Mouse (Mus musculus) forebrain, embryonic 15.5 days (tissue): Measurements from ENCODE around the gene Znrd1. TPM values are rescaled to one million over a fixed set of nuclear protein-coding genes. Genes with fewer than 3 reads are reported as not detected.
"Not testable (repeated sequence)": the region's sequence is repeated elsewhere in the genome, so short reads cannot be mapped to it uniquely, and the experiment has no call there.

Experiments used
- ATAC-seq: fragments of 200-750 bp; cut with Nextera tagmentation; replicated peaks from 2 replicates; pipeline ENCODE4 v1.8.0; 2017; ENCODE audit warnings: mild to moderate bottlenecking, moderate TSS enrichment, moderate library complexity
- H3K27ac ChIP-seq: fragments of 300-500 bp; sonication (generic); replicated peaks from 2 replicates; pipeline ENCODE4 v1.5.1; 2015; ENCODE audit warnings: mild to moderate bottlenecking, inconsistent platforms
- H3K27me3 ChIP-seq: fragments of 300-500 bp; sonication (generic); 2 replicates; pipeline ENCODE4 v1.6.1; 2015; ENCODE audit warnings: inconsistent platforms
- H3K36me3 ChIP-seq: fragments of 300-500 bp; sonication (generic); 2 replicates; pipeline ENCODE4 v1.6.1; 2015; ENCODE audit warnings: mild to moderate bottlenecking, inconsistent platforms
- H3K4me1 ChIP-seq: fragments of 300-500 bp; sonication (generic); 2 replicates; pipeline ENCODE4 v1.6.1; 2015; ENCODE audit warnings: inconsistent platforms
- H3K4me2 ChIP-seq: fragments of 300-500 bp; sonication (generic); replicated peaks from 2 replicates; pipeline ENCODE4 v1.6.1; 2015; ENCODE audit warnings: mild to moderate bottlenecking, inconsistent platforms
- H3K4me3 ChIP-seq: fragments of 300-500 bp; sonication (generic); 2 replicates; pipeline ENCODE4 v1.5.1; 2015; ENCODE audit warnings: mild to moderate bottlenecking, inconsistent platforms
- H3K9ac ChIP-seq: fragments of 300-500 bp; sonication (generic); replicated peaks from 2 replicates; pipeline ENCODE4 v1.6.1; 2015; ENCODE audit warnings: mild to moderate bottlenecking, inconsistent platforms
- H3K9me3 ChIP-seq: fragments of 300-500 bp; sonication (generic); 2 replicates; pipeline ENCODE4 v1.6.1; 2016; ENCODE audit warnings: inconsistent platforms
- WGBS: fragments of 180-500 bp; shearing (Covaris S2); methylation state at CpG from one replicate; pipeline ENCODE4 v1.1.7; 2015; ENCODE audit warnings: mixed read lengths; 5-methylcytosine and 5-hydroxymethylcytosine counted together
- polyA plus RNA-seq: library from polyadenylated mRNA; unstranded; fragments of >200 nt; fragmentation: Nextera tagmentation; extraction: Ambion mirVana; gene quantifications from 2 replicates; pipeline ENCODE4 v1.2.1, GENCODE M21; 2015

Znrd1 gene
- 71.2 and 74.1 TPM in 2 replicates for polyA plus RNA-seq

- under 1% methylated on average over 46 of the region's 46 CpGs for WGBS
- no peaks in the 10 kb centered on the region for H3K9me3 ChIP-seq
- no peaks in the 10 kb centered on the region for H3K27me3 ChIP-seq
- H3K4me3 ChIP-seq, result peak within 1 kb of the TSS; percentile 53
- peak within 1 kb of the TSS; percentile 70 for H3K9ac ChIP-seq
- peaks cover 20% of the 10 kb centered on the region for H3K4me1 ChIP-seq
- ATAC-seq, result peak; percentile 98
- peak within 1 kb of the TSS; percentile 72 for H3K4me2 ChIP-seq
- H3K36me3 ChIP-seq, result peaks cover 12% of the 10 kb centered on the region; the same call in 1 of the 2 replicates
- peak within 1 kb of the TSS; percentile 73 for H3K27ac ChIP-seq
Measured at GRCm38 (mm10) chr17:36957999-36958743, at the start of gene Znrd1, which contains the start of gene Znrd1as. Znrd1 (minus strand) TSS chr17:36958559. Znrd1as (plus strand) TSS chr17:36958592.

GRCm38 (mm10) chr17:37003366-37003765 is 45.0 kb upstream of the Znrd1 start:
- peak overlapping the region; percentile 100 for H3K9ac ChIP-seq
- H3K27ac ChIP-seq, result peak overlapping the region; percentile 98
- H3K9me3 ChIP-seq, result no peaks in the 10 kb centered on the region
- peak overlapping the region; percentile 99 for H3K4me3 ChIP-seq
- peaks cover 32% of the 10 kb centered on the region for H3K4me1 ChIP-seq
- ATAC-seq, result peak; percentile 35
- peaks cover 35% of the 10 kb centered on the region for H3K36me3 ChIP-seq
- no peaks in the 10 kb centered on the region for H3K27me3 ChIP-seq
- WGBS, result 15% methylated on average over 4 of the region's 4 CpGs
- peak overlapping the region; percentile 60 for H3K4me2 ChIP-seq

GRCm38 (mm10) chr17:37002364-37003330 is 44.3 kb upstream of the Znrd1 start:
- H3K27ac ChIP-seq, result peak overlapping the region; percentile 98
- H3K9ac ChIP-seq, result peak overlapping the region; percentile 100
- H3K36me3 ChIP-seq, result peaks cover 29% of the 10 kb centered on the region
- peak overlapping the region; percentile 99 for H3K4me3 ChIP-seq
- peak overlapping the region; percentile 60 for H3K4me2 ChIP-seq
- H3K4me1 ChIP-seq, result peaks cover 29% of the 10 kb centered on the region
- H3K27me3 ChIP-seq, result no peaks in the 10 kb centered on the region
- ATAC-seq, result peak; percentile 86
- WGBS, result under 1% methylated on average over 49 of the region's 49 CpGs
- no peaks in the 10 kb centered on the region for H3K9me3 ChIP-seq

- ATAC-seq, result no peak
- peaks cover 12% of the 10 kb centered on the region for H3K36me3 ChIP-seq
- H3K27ac ChIP-seq, result peak within 1 kb of the TSS; percentile 98
- WGBS, result 92% methylated on average over 7 of the region's 7 CpGs
- peaks cover 19% of the 10 kb centered on the region for H3K4me1 ChIP-seq
- H3K9me3 ChIP-seq, result no peaks in the 10 kb centered on the region
- H3K4me2 ChIP-seq, result peak within 1 kb of the TSS; percentile 60
- H3K9ac ChIP-seq, result no peak within 1 kb of the TSS
- no peaks in the 10 kb centered on the region for H3K27me3 ChIP-seq
- H3K4me3 ChIP-seq, result peak within 1 kb of the TSS; percentile 99
Measured at GRCm38 (mm10) chr17:37000863-37001262, 42.5 kb upstream of the Znrd1 start, which contains the start of gene Zfp57. Zfp57 (plus strand) TSS chr17:37001163.

- no peak overlapping the region for H3K27ac ChIP-seq
- no peaks in the 10 kb centered on the region; the same call in 1 of the 2 replicates for H3K4me1 ChIP-seq
- WGBS, result 76% methylated on average over 2 of the region's 2 CpGs
- no peak for ATAC-seq
- no peaks in the 10 kb centered on the region for H3K36me3 ChIP-seq
- H3K27me3 ChIP-seq, result no peaks in the 10 kb centered on the region
- H3K4me3 ChIP-seq, result no peak overlapping the region
- H3K9me3 ChIP-seq, result no peaks in the 10 kb centered on the region
- H3K9ac ChIP-seq, result no peak overlapping the region
- H3K4me2 ChIP-seq, result no peak overlapping the region
Measured at GRCm38 (mm10) chr17:36998477-36998876, 40.1 kb upstream of the Znrd1 start.

- no peak overlapping the region for H3K4me2 ChIP-seq
- H3K9me3 ChIP-seq, result no peaks in the 10 kb centered on the region
- ATAC-seq, result no peak
- no peaks in the 10 kb centered on the region for H3K27me3 ChIP-seq
- H3K4me1 ChIP-seq, result no peaks in the 10 kb centered on the region
- H3K9ac ChIP-seq, result no peak overlapping the region
- no peak overlapping the region for H3K27ac ChIP-seq
- H3K36me3 ChIP-seq, result no peaks in the 10 kb centered on the region
- WGBS, result 28% methylated on average over 7 of the region's 7 CpGs
- no peak overlapping the region for H3K4me3 ChIP-seq
Measured at GRCm38 (mm10) chr17:36997033-36997735, 38.8 kb upstream of the Znrd1 start.

- Histone ChIP-seq H3K27me3 (no peaks in the 10 kb centered on the region), H3K4me3 (no peak overlapping the region), H3K36me3 (no peaks in the 10 kb centered on the region), H3K9me3 (no peaks in the 10 kb centered on the region), H3K27ac (no peak overlapping the region), H3K4me1 (no peaks in the 10 kb centered on the region), H3K9ac (no peak overlapping the region), H3K4me2 (no peak overlapping the region)
- no peak for ATAC-seq
- 51% methylated on average over 3 of the region's 3 CpGs for WGBS
Measured at GRCm38 (mm10) chr17:36995448-36995847, 37.1 kb upstream of the Znrd1 start.

GRCm38 (mm10) chr17:36994528-36994927 is 36.2 kb upstream of the Znrd1 start:
- H3K4me2 ChIP-seq, result no peak overlapping the region
- no peaks in the 10 kb centered on the region for H3K36me3 ChIP-seq
- no peaks in the 10 kb centered on the region for H3K9me3 ChIP-seq
- no peaks in the 10 kb centered on the region for H3K4me1 ChIP-seq
- no peak overlapping the region for H3K4me3 ChIP-seq
- WGBS, result 92% methylated on average over 2 of the region's 2 CpGs
- H3K9ac ChIP-seq, result no peak overlapping the region
- no peak for ATAC-seq
- no peak overlapping the region for H3K27ac ChIP-seq
- peaks cover 1% of the 10 kb centered on the region for H3K27me3 ChIP-seq

GRCm38 (mm10) chr17:36993770-36994325 is 35.5 kb upstream of the Znrd1 start:
- H3K4me3 ChIP-seq, result no peak overlapping the region
- WGBS, result 90% methylated on average over 4 of the region's 4 CpGs
- H3K9ac ChIP-seq, result no peak overlapping the region
- H3K27me3 ChIP-seq, result peaks cover 8% of the 10 kb centered on the region
- H3K9me3 ChIP-seq, result no peaks in the 10 kb centered on the region
- H3K36me3 ChIP-seq, result no peaks in the 10 kb centered on the region
- H3K4me1 ChIP-seq, result no peaks in the 10 kb centered on the region
- no peak overlapping the region for H3K27ac ChIP-seq
- no peak overlapping the region for H3K4me2 ChIP-seq
- ATAC-seq, result no peak

- ATAC-seq, result no peak
- 80% methylated on average over 3 of the region's 3 CpGs for WGBS
Measured at GRCm38 (mm10) chr17:36992336-36993104, 34.2 kb upstream of the Znrd1 start.

GRCm38 (mm10) chr17:36990630-36991029 is 32.3 kb upstream of the Znrd1 start:
- H3K9me3 ChIP-seq, H3K4me1 ChIP-seq, H3K4me3 ChIP-seq, ATAC-seq, H3K36me3 ChIP-seq, H3K27ac ChIP-seq, H3K4me2 ChIP-seq, H3K9ac ChIP-seq: not testable (repeated sequence)
- H3K27me3 ChIP-seq, result peaks cover 19% of the 10 kb centered on the region
- WGBS, result 90% methylated on average over 6 of the region's 6 CpGs

More at GRCm38 (mm10) chr17:36992336-36993104, 34.2 kb upstream of the Znrd1 start:
- H3K36me3 ChIP-seq, result no peaks in the 10 kb centered on the region
- no peak overlapping the region for H3K4me2 ChIP-seq
- H3K9ac ChIP-seq, result no peak overlapping the region
- H3K27me3 ChIP-seq, result peaks cover 16% of the 10 kb centered on the region
- no peak overlapping the region for H3K27ac ChIP-seq
- no peaks in the 10 kb centered on the region for H3K4me1 ChIP-seq
- no peaks in the 10 kb centered on the region for H3K9me3 ChIP-seq
- H3K4me3 ChIP-seq, result no peak overlapping the region
